In the genomic region with DNA sequence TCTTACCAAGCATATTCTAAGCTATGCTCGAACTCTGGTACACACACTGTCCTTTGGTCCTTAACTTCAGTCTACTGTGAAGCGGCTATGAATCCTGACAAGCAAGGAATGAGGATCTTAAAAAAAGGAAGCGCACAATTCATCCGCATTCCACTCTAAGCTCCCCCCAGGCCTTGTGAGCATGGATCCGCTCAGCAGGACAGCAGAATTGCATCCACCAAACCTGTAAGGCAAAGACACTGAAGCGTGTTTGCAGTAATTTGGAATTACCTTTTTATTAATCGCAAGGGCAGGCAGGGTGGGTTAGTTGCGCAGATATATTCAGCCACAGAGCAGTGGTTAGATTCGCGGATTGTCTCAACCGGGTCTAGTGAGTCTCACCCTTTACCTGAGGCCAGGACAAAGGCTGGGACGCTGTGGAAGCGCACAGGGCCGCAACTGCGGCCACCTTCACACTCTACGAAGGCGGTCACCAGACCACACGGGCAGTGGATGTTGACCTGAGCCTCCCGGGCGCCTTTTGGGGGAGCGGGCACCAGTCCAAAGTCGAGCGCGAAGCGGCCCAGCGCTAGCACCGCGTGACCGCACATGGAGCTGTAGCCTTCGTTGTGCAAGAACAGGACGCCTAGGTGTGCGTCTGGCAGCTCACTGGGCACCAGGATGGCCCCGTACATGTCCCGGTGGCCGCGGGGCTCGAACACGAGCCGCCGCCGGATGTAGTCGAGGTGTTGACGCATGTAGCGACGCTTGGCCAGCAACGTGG, we compare ENCODE assay signal across 8 mouse cellular contexts. TPM values are rescaled to one million over a fixed set of nuclear protein-coding genes. Genes with fewer than 3 reads are reported as not detected.
A peak's percentile ranks its signal among the peaks of the same experiment; 100 is the strongest.
DNase-seq lines count a peak whose midpoint lies in the region; ATAC-seq and TF ChIP-seq lines count a peak whose summit lies in the region.

No protein-coding gene starts in this region.

- no peaks in the 10 kb centered on the region for H3K36me3 ChIP-seq in C2C12 (ENCODE audit: control insufficient read depth, insufficient read depth)
- H3K36me3 ChIP-seq in embryonic facial prominence, embryonic 11.5 days (replicated peaks; ENCODE audit: control insufficient read depth, insufficient read depth, low read depth, low read length) = no peaks in the 10 kb centered on the region
- H3K36me3 ChIP-seq in hindbrain, embryonic 16.5 days (ENCODE audit: control insufficient read depth, insufficient read depth, low read length) = no peaks in the 10 kb centered on the region
- H3K36me3 ChIP-seq in liver, adult 2 months (ENCODE audit: control insufficient read depth, insufficient read depth, low read length) = no peaks in the 10 kb centered on the region
- H3K36me3 ChIP-seq in neural tube, embryonic 15.5 days = no peaks in the 10 kb centered on the region

- 2% methylated on average over 46 of the region's 46 CpGs for WGBS in embryonic facial prominence, embryonic 11.5 days
- WGBS in hindbrain, embryonic 16.5 days = 4% methylated on average over 46 of the region's 46 CpGs
- WGBS in liver, adult 2 months = 5% methylated on average over 46 of the region's 46 CpGs
- WGBS in neural tube, embryonic 15.5 days = 3% methylated on average over 45 of the region's 46 CpGs

- H3K4me3 ChIP-seq in C2C12 (ENCODE audit: insufficient read depth, poor library complexity, severe bottlenecking) = peak overlapping the region; percentile 36
- peak overlapping the region; percentile 52 for H3K4me3 ChIP-seq in embryonic facial prominence, embryonic 11.5 days (ENCODE audit: low read depth, low read length)
- H3K4me3 ChIP-seq in hindbrain, embryonic 16.5 days (ENCODE audit: low read length) = peak overlapping the region; percentile 48
- H3K4me3 ChIP-seq in liver, adult 2 months (ENCODE audit: insufficient read depth, low read depth, low read length) = peak overlapping the region; percentile 82
- H3K4me3 ChIP-seq in neural tube, embryonic 15.5 days (replicated peaks) = peak overlapping the region; percentile 61

- H3ac ChIP-seq in C2C12 (ENCODE audit: control insufficient read depth, insufficient read length, low read depth) = peak overlapping the region; percentile 47

- no peak for TF ChIP-seq CTCF in C2C12 (IDR thresholded peaks at IDR 0.05; ENCODE audit: control insufficient read depth, insufficient read depth, insufficient read length)
- no peak for TF ChIP-seq CTCF in liver, adult 2 months (IDR thresholded peaks at IDR 0.05; ENCODE audit: low read depth, low read length)

- H3K4me2 ChIP-seq in embryonic facial prominence, embryonic 11.5 days (ENCODE audit: low read depth, low read length) = peak overlapping the region; percentile 76
- H3K4me2 ChIP-seq in hindbrain, embryonic 16.5 days (ENCODE audit: low read length) = peak overlapping the region; percentile 74
- peak overlapping the region; percentile 87 for H3K4me2 ChIP-seq in neural tube, embryonic 15.5 days

- ATAC-seq in cerebellum, adult (ENCODE audit: insufficient number of reproducible peaks, low FRiP score, low TSS enrichment) = peak; percentile 21; the same call in 1 of the 2 replicates
- ATAC-seq in embryonic facial prominence, embryonic 11.5 days (replicated peaks; ENCODE audit: insufficient number of reproducible peaks, low FRiP score, low TSS enrichment, low read depth) = peak; percentile 11
- ATAC-seq in hindbrain, embryonic 16.5 days = peak; percentile 12
- ATAC-seq in neural tube, embryonic 15.5 days (ENCODE audit: low FRiP score) = peak; percentile 7; the same call in 1 of the 2 replicates

- H3K4me1 ChIP-seq in embryonic facial prominence, embryonic 11.5 days (ENCODE audit: control insufficient read depth, insufficient read depth, low read length) = no peaks in the 10 kb centered on the region
- H3K4me1 ChIP-seq in hindbrain, embryonic 16.5 days (ENCODE audit: control insufficient read depth, insufficient read depth, low read depth, low read length) = peaks cover 21% of the 10 kb centered on the region
- peaks cover 8% of the 10 kb centered on the region; the same call in 1 of the 2 replicates for H3K4me1 ChIP-seq in liver, adult 2 months (ENCODE audit: control insufficient read depth, insufficient read depth, low read length)
- peaks cover 40% of the 10 kb centered on the region for H3K4me1 ChIP-seq in neural tube, embryonic 15.5 days

- peaks cover 9% of the 10 kb centered on the region for H3K79me3 ChIP-seq in C2C12 (ENCODE audit: low read depth)

- DNase-seq in cerebellum, postnatal 14 days = no peak
- DNase-seq in embryonic facial prominence, embryonic 11.5 days (ENCODE audit: low spot score) = peak; percentile 62
- peak; percentile 84 for DNase-seq in liver, adult 2 months (ENCODE audit: extremely low read depth, low read depth, low spot score)
- no peak for DNase-seq in spleen, adult 18-20 months

- peak overlapping the region; percentile 73 for H3K9ac ChIP-seq in embryonic facial prominence, embryonic 11.5 days (replicated peaks; ENCODE audit: low read length)
- peak overlapping the region; percentile 80 for H3K9ac ChIP-seq in hindbrain, embryonic 16.5 days (ENCODE audit: low read depth, low read length)
- H3K9ac ChIP-seq in liver, adult 2 months (ENCODE audit: low read depth, low read length) = peak overlapping the region; percentile 88
- H3K9ac ChIP-seq in neural tube, embryonic 15.5 days (replicated peaks) = peak overlapping the region; percentile 63

- no peaks in the 10 kb centered on the region for H3K9me3 ChIP-seq in embryonic facial prominence, embryonic 11.5 days (replicated peaks; ENCODE audit: control insufficient read depth, low read length)
- no peaks in the 10 kb centered on the region for H3K9me3 ChIP-seq in hindbrain, embryonic 16.5 days (ENCODE audit: control insufficient read depth, low read length)
- no peaks in the 10 kb centered on the region for H3K9me3 ChIP-seq in neural tube, embryonic 15.5 days (replicated peaks)

- H3K27me3 ChIP-seq in C2C12 (ENCODE audit: control insufficient read depth, insufficient read depth, insufficient read length) = no peaks in the 10 kb centered on the region
- H3K27me3 ChIP-seq in embryonic facial prominence, embryonic 11.5 days (ENCODE audit: control insufficient read depth, insufficient read depth, low read length) = no peaks in the 10 kb centered on the region
- H3K27me3 ChIP-seq in hindbrain, embryonic 16.5 days (replicated peaks; ENCODE audit: control insufficient read depth, insufficient read depth, low read length) = no peaks in the 10 kb centered on the region
- H3K27me3 ChIP-seq in liver, adult 2 months (ENCODE audit: control insufficient read depth, insufficient read depth, low read length) = no peaks in the 10 kb centered on the region
- H3K27me3 ChIP-seq in neural tube, embryonic 15.5 days (replicated peaks) = no peaks in the 10 kb centered on the region

- H3K79me2 ChIP-seq in C2C12 (ENCODE audit: control insufficient read depth, insufficient read depth) = peaks cover 17% of the 10 kb centered on the region
- no peaks in the 10 kb centered on the region; the same call in 1 of the 2 replicates for H3K79me2 ChIP-seq in liver, adult 2 months (ENCODE audit: control insufficient read depth, insufficient read depth, low read length)

- TF ChIP-seq POLR2A in liver, adult 2 months (IDR thresholded peaks at IDR 0.05; ENCODE audit: extremely low read depth, insufficient read depth, low read length) = peak; percentile 38; the same call in 1 of the 2 replicates

- H3K27ac ChIP-seq in embryonic facial prominence, embryonic 11.5 days (replicated peaks; ENCODE audit: low read depth, low read length) = peak overlapping the region; percentile 59; the same call in 1 of the 2 replicates
- H3K27ac ChIP-seq in hindbrain, embryonic 16.5 days (ENCODE audit: low read depth, low read length) = peak overlapping the region; percentile 92
- peak overlapping the region; percentile 94 for H3K27ac ChIP-seq in liver, adult 2 months (replicated peaks; ENCODE audit: insufficient read depth, low read depth, low read length)
- H3K27ac ChIP-seq in neural tube, embryonic 15.5 days (replicated peaks) = peak overlapping the region; percentile 97

TF ChIP-seq in C2C12, 6 proteins besides CTCF, POLR2A, EP300 and RAD21:
- no peak for TF ChIP-seq USF1 (IDR thresholded peaks at IDR 0.05; ENCODE audit: low read depth)
- TF ChIP-seq FOSL1 (IDR thresholded peaks at IDR 0.05; ENCODE audit: insufficient read depth, low read length, poor library complexity, severe bottlenecking) = no peak
- no peak for TF ChIP-seq MAX (IDR thresholded peaks at IDR 0.05)
- TF ChIP-seq MYOG (IDR thresholded peaks at IDR 0.05; ENCODE audit: control insufficient read depth, extremely low read depth, insufficient read length) = no peak
- no peak for TF ChIP-seq CEBPB (IDR thresholded peaks at IDR 0.05; ENCODE audit: low read depth)
- no peak for TF ChIP-seq MYOD1 (IDR thresholded peaks at IDR 0.05; ENCODE audit: control insufficient read depth, insufficient read length, low read depth)

RNA-seq across cellular contexts. Expression of gene L3hypdh, which starts 0.8 kb away (rescaled TPM):
- 3.1 TPM for polyA plus RNA-seq in C2C12 (2012; fragmentation: generic; extraction: Trizol)
- 10.9 and 14.0 TPM in 2 replicates for polyA plus RNA-seq in embryonic facial prominence, embryonic 11.5 days (2014; fragmentation: Nextera tagmentation; extraction: Ambion mirVana)
- polyA plus RNA-seq in hindbrain, embryonic 16.5 days (2015; fragmentation: Nextera tagmentation; extraction: Ambion mirVana) = 11.7 and 12.9 TPM in 2 replicates
- 26.6 and 31.0 TPM in 2 replicates for total RNA-seq in liver, adult 2 months (2014; rRNA removed)
- 33.1 and 39.5 TPM in 2 replicates for polyA plus RNA-seq in liver, adult 2 months (2012; rRNA removed)
- polyA plus RNA-seq in neural tube, embryonic 15.5 days (2015; fragmentation: Nextera tagmentation; extraction: Ambion mirVana) = 11.7 and 14.4 TPM in 2 replicates

RNA-seq across cellular contexts. Expression of gene Jkamp, which starts 0.9 kb away (rescaled TPM):
- polyA plus RNA-seq in C2C12 (2012; fragmentation: generic; extraction: Trizol) = 19.4 TPM
- 48.2 and 60.7 TPM in 2 replicates for polyA plus RNA-seq in embryonic facial prominence, embryonic 11.5 days (2014; fragmentation: Nextera tagmentation; extraction: Ambion mirVana)
- polyA plus RNA-seq in hindbrain, embryonic 16.5 days (2015; fragmentation: Nextera tagmentation; extraction: Ambion mirVana) = 129 TPM in 2 replicates
- total RNA-seq in liver, adult 2 months (2014; rRNA removed) = 29.1 and 30.3 TPM in 2 replicates
- 42.1 and 45.8 TPM in 2 replicates for polyA plus RNA-seq in liver, adult 2 months (2012; rRNA removed)
- polyA plus RNA-seq in neural tube, embryonic 15.5 days (2015; fragmentation: Nextera tagmentation; extraction: Ambion mirVana) = 117 and 130 TPM in 2 replicates

RNA-seq across cellular contexts. Expression of gene Gpr135, which starts 13.5 kb away (rescaled TPM):
- polyA plus RNA-seq in C2C12 (2012; fragmentation: generic; extraction: Trizol) = 0.11 TPM
- 0.29 and 0.55 TPM in 2 replicates for polyA plus RNA-seq in embryonic facial prominence, embryonic 11.5 days (2014; fragmentation: Nextera tagmentation; extraction: Ambion mirVana)
- 6.9 and 7.8 TPM in 2 replicates for polyA plus RNA-seq in hindbrain, embryonic 16.5 days (2015; fragmentation: Nextera tagmentation; extraction: Ambion mirVana)
- 0.28 and 0.81 TPM in 2 replicates for total RNA-seq in liver, adult 2 months (2014; rRNA removed)
- polyA plus RNA-seq in liver, adult 2 months (2012; rRNA removed) = 2.3 and 3.0 TPM in 2 replicates
- 6.0 and 8.1 TPM in 2 replicates for polyA plus RNA-seq in neural tube, embryonic 15.5 days (2015; fragmentation: Nextera tagmentation; extraction: Ambion mirVana)

Comparison
In these comparisons a context has a peak if more than half of its experiments do, and no peak if none do; other contexts are left out.
1. DNase-seq: peak in embryonic facial prominence, embryonic 11.5 days (single experiment) and liver, adult 2 months (single experiment); none in cerebellum, postnatal 14 days (0 of 2) and spleen, adult 18-20 months (0 of 2).
2. Peak in every context shown above with its lines, with median percentiles within 50 percentile points of each other: ATAC-seq, H3K4me3 ChIP-seq, H3K27ac ChIP-seq, H3K4me2 ChIP-seq and H3K9ac ChIP-seq.